Mouse (Mus musculus) midbrain, embryonic 11.5 days (tissue): Measurements from ENCODE around the gene Qpctl. TPM values are rescaled to one million over a fixed set of nuclear protein-coding genes. Genes with fewer than 3 reads are reported as not detected.
A peak's percentile ranks its signal among the peaks of the same experiment; 100 is the strongest.

Source experiments
- ATAC-seq: fragments of 200-750 bp; cut with Nextera tagmentation; 2 replicates; pipeline ENCODE4 v1.8.0; 2017; ENCODE audit warnings: moderate TSS enrichment, moderate library complexity; ENCODE audit not compliant: low FRiP score
- DNase-seq: peaks from one replicate; pipeline ENCODE4 v3.0.0; 2015; ENCODE audit warnings: low spot score; ENCODE audit errors: missing footprints
- H3K27ac ChIP-seq: fragments of 300-500 bp; sonication (generic); 2 replicates; pipeline ENCODE4 v1.5.1; 2014; ENCODE audit warnings: low read depth, low read length
- H3K27me3 ChIP-seq: fragments of 300-500 bp; sonication (generic); 2 replicates; pipeline ENCODE4 v1.6.1; 2014; ENCODE audit warnings: mild to moderate bottlenecking, low read length, moderate library complexity, mixed read lengths; ENCODE audit not compliant: control insufficient read depth, insufficient read depth
- H3K36me3 ChIP-seq: fragments of 300-500 bp; sonication (generic); 2 replicates; pipeline ENCODE4 v1.6.1; 2014; ENCODE audit warnings: mild to moderate bottlenecking, low read length, moderate library complexity, mixed read lengths; ENCODE audit not compliant: control insufficient read depth, insufficient read depth
- H3K4me1 ChIP-seq: fragments of 300-500 bp; sonication (generic); 2 replicates; pipeline ENCODE4 v1.6.1; 2014; ENCODE audit warnings: low read length; ENCODE audit not compliant: control insufficient read depth, insufficient read depth
- H3K4me2 ChIP-seq: fragments of 300-500 bp; sonication (generic); 2 replicates; pipeline ENCODE4 v1.6.1; 2014; ENCODE audit warnings: mild to moderate bottlenecking, moderate library complexity
- H3K4me3 ChIP-seq: fragments of 300-500 bp; sonication (generic); 2 replicates; pipeline ENCODE4 v1.5.1; 2014; ENCODE audit warnings: low read depth, low read length
- H3K9ac ChIP-seq: fragments of 300-500 bp; sonication (generic); 2 replicates; pipeline ENCODE4 v1.6.1; 2014; ENCODE audit warnings: low read length
- H3K9me3 ChIP-seq: fragments of 300-500 bp; sonication (generic); 2 replicates; pipeline ENCODE4 v1.6.1; 2016; ENCODE audit warnings: low read length; ENCODE audit not compliant: control insufficient read depth
- WGBS: fragments of 180-500 bp; shearing (Covaris S2); extraction: QIAGEN DNeasy Blood & Tissue Kit; methylation state at CpG from one replicate; pipeline ENCODE4 v1.1.7; 2014; 5-methylcytosine and 5-hydroxymethylcytosine counted together
- polyA plus RNA-seq: library from polyadenylated mRNA; unstranded; fragments of >200 nt; fragmentation: Nextera tagmentation; extraction: Ambion mirVana; gene quantifications from 2 replicates; pipeline ENCODE4 v1.2.1, GENCODE M21; 2014

Gene Qpctl
- polyA plus RNA-seq, 1 experiment from 2014 or later, result 11.4 TPM

GRCm38 (mm10) chr7:19098811-19099210 is 50.3 kb downstream of the Qpctl start:
- Histone ChIP-seq H3K4me2 (no peak overlapping the region), H3K36me3 (no peaks in the 10 kb centered on the region; the same call in 1 of the 2 replicates), H3K4me1 (peaks cover 17% of the 10 kb centered on the region), H3K9ac (no peak overlapping the region), H3K27ac (no peak overlapping the region), H3K4me3 (no peak overlapping the region), H3K9me3 (no peaks in the 10 kb centered on the region), H3K27me3 (no peaks in the 10 kb centered on the region)
- no peak for ATAC-seq
- no peak for DNase-seq
- WGBS, result 57% methylated on average over 7 of the region's 7 CpGs

GRCm38 (mm10) chr7:19097863-19098262 is 51.2 kb downstream of the Qpctl start:
- H3K4me1 ChIP-seq, result peaks cover 23% of the 10 kb centered on the region
- no peak overlapping the region for H3K4me2 ChIP-seq
- no peak overlapping the region for H3K27ac ChIP-seq
- ATAC-seq (no peak), DNase-seq (no peak)
- H3K9ac ChIP-seq, result no peak overlapping the region
- H3K36me3 ChIP-seq, result no peaks in the 10 kb centered on the region; the same call in 1 of the 2 replicates
- no peaks in the 10 kb centered on the region for H3K27me3 ChIP-seq
- no peak overlapping the region for H3K4me3 ChIP-seq
- no peaks in the 10 kb centered on the region for H3K9me3 ChIP-seq

GRCm38 (mm10) chr7:19097217-19097616 is 51.9 kb downstream of the Qpctl start:
- no peak overlapping the region for H3K27ac ChIP-seq
- H3K4me1 ChIP-seq, result peaks cover 30% of the 10 kb centered on the region
- no peak for ATAC-seq
- no peaks in the 10 kb centered on the region; the same call in 1 of the 2 replicates for H3K36me3 ChIP-seq
- peak overlapping the region; percentile 95; the same call in 1 of the 2 replicates for H3K4me2 ChIP-seq
- H3K27me3 ChIP-seq, result no peaks in the 10 kb centered on the region
- DNase-seq, result no peak
- 76% methylated on average over 2 of the region's 2 CpGs for WGBS
- H3K9me3 ChIP-seq, result no peaks in the 10 kb centered on the region
- no peak overlapping the region for H3K9ac ChIP-seq
- H3K4me3 ChIP-seq, result no peak overlapping the region

- H3K36me3 ChIP-seq, result peaks cover 4% of the 10 kb centered on the region
- H3K27me3 ChIP-seq, result peaks cover 5% of the 10 kb centered on the region; the same call in 1 of the 2 replicates
- peaks cover 37% of the 10 kb centered on the region for H3K4me1 ChIP-seq
- H3K9me3 ChIP-seq, result no peaks in the 10 kb centered on the region
- 53% methylated on average over 5 of the region's 5 CpGs for WGBS
- H3K27ac ChIP-seq, result no peak overlapping the region
- H3K9ac ChIP-seq, result peak overlapping the region; percentile 89
- peak overlapping the region; percentile 73 for H3K4me3 ChIP-seq
- DNase-seq, result no peak
- ATAC-seq, result no peak
- peak overlapping the region; percentile 95 for H3K4me2 ChIP-seq
Measured at GRCm38 (mm10) chr7:19096421-19096976, 52.6 kb downstream of the Qpctl start.

- H3K9me3 ChIP-seq, result no peaks in the 10 kb centered on the region
- peaks cover 12% of the 10 kb centered on the region; the same call in 1 of the 2 replicates for H3K27me3 ChIP-seq
- peak; percentile 95 for DNase-seq
- H3K9ac ChIP-seq, result peak overlapping the region; percentile 89
- peak overlapping the region; percentile 95 for H3K4me2 ChIP-seq
- peak overlapping the region; percentile 73 for H3K4me3 ChIP-seq
- under 1% methylated on average over 19 of the region's 19 CpGs for WGBS
- peaks cover 7% of the 10 kb centered on the region for H3K36me3 ChIP-seq
- no peak for ATAC-seq
- H3K27ac ChIP-seq, result no peak overlapping the region
- H3K4me1 ChIP-seq, result peaks cover 39% of the 10 kb centered on the region
Measured at GRCm38 (mm10) chr7:19095751-19096110, 53.4 kb downstream of the Qpctl start.

- Histone ChIP-seq H3K4me2 (peak overlapping the region; percentile 95), H3K4me1 (peaks cover 39% of the 10 kb centered on the region), H3K27ac (peak overlapping the region; percentile 90), H3K9ac (peak overlapping the region; percentile 89), H3K9me3 (no peaks in the 10 kb centered on the region), H3K36me3 (peaks cover 7% of the 10 kb centered on the region), H3K4me3 (peak overlapping the region; percentile 73), H3K27me3 (peaks cover 14% of the 10 kb centered on the region; the same call in 1 of the 2 replicates)
- WGBS, result under 1% methylated on average over 68 of the region's 87 CpGs
- ATAC-seq, result no peak
- peak; percentile 97 for DNase-seq
Measured at GRCm38 (mm10) chr7:19094826-19095750, 54.0 kb downstream of the Qpctl start.

GRCm38 (mm10) chr7:19094471-19094825 is 54.6 kb downstream of the Qpctl start, which contains the start of gene Six5:
Gene Six5, plus strand, starts transcription at chr7:19094594.
- peaks cover 7% of the 10 kb centered on the region for H3K36me3 ChIP-seq
- under 1% methylated on average over 27 of the region's 36 CpGs for WGBS
- peak within 1 kb of the TSS; percentile 95 for H3K4me2 ChIP-seq
- peak within 1 kb of the TSS; percentile 89 for H3K9ac ChIP-seq
- DNase-seq, result no peak
- H3K4me3 ChIP-seq, result peak within 1 kb of the TSS; percentile 73
- H3K27ac ChIP-seq, result peak within 1 kb of the TSS; percentile 90
- H3K9me3 ChIP-seq, result no peaks in the 10 kb centered on the region
- peaks cover 14% of the 10 kb centered on the region; the same call in 1 of the 2 replicates for H3K27me3 ChIP-seq
- peaks cover 39% of the 10 kb centered on the region for H3K4me1 ChIP-seq
- no peak for ATAC-seq

- Histone ChIP-seq H3K27ac (peak overlapping the region; percentile 90), H3K36me3 (peaks cover 7% of the 10 kb centered on the region), H3K9ac (peak overlapping the region; percentile 89), H3K4me3 (peak overlapping the region; percentile 73), H3K9me3 (no peaks in the 10 kb centered on the region), H3K27me3 (peaks cover 14% of the 10 kb centered on the region; the same call in 1 of the 2 replicates), H3K4me1 (peaks cover 39% of the 10 kb centered on the region), H3K4me2 (peak overlapping the region; percentile 95)
- DNase-seq (peak; percentile 100), ATAC-seq (peak; percentile 85)
- WGBS, result under 1% methylated on average over 45 of the region's 45 CpGs
Measured at GRCm38 (mm10) chr7:19093537-19094385, 55.3 kb downstream of the Qpctl start.
